Mouse (Mus musculus): ENCODE measurements around the gene Hoxb8.

DNA sequence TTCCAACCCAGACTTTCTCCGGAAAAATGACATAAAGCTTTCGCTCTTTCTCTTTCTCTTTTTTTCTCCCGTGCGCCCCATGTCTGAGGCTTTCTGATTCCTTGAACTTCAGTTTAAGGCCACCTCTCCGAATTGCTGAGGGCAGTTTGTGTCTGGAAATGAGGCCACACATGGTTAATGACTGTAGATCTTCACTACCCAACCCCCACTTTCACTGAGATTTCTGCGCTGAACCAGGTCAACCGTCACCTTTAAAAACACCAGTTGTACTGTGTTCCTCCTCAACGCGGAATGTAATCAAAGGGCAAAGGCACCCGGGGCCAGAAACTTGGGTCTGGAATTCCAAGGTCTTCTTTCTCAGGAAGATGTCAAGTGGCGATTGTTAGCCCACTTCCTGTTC, 27.5 kb upstream of the Hoxb8 start:
- no peak for TF ChIP-seq ZNF384 (IDR thresholded peaks at IDR 0.05; ENCODE audit: low read depth, low read length)
- TF ChIP-seq MAFK (IDR thresholded peaks at IDR 0.05; ENCODE audit: insufficient read depth, low read depth, low read length) = no peak
